ENCODE assay signal across 20 mouse cellular contexts in the genomic region with DNA sequence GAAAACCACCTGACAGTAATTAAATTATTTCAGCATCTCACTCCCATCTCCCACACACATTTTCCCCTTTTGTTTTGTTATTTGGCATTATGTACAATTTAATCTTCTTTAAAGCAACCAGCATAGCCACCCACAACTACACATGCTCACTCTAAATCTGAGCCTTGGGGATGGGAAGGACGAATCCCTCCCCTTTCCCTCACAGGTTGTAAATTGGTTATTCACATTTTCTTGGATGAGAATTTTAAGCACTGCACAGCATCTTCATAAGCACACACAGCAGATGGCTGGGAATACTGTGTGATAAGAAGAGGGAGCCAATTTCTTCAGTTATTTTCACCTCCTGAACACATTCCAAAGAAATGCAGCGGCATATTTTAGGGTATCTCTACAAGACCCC.
A peak's percentile ranks its signal among the peaks of the same experiment; 100 is the strongest.
DNase-seq lines count a peak whose midpoint lies in the region; ATAC-seq and TF ChIP-seq lines count a peak whose summit lies in the region.
"Had no signal": no experiment of that assay in that cellular context is flagged by ENCODE, and none has a peak within 500 bp of the region (broad histone marks: within the 10 kb centered on the region; RNA-seq: fewer than 3 reads in every experiment).

No protein-coding gene starts in this region.

- no peaks in the 10 kb centered on the region for H3K9me3 ChIP-seq in midbrain, postnatal 0 days (ENCODE audit: low read length)
- no peaks in the 10 kb centered on the region for H3K9me3 ChIP-seq in midbrain, embryonic 11.5 days (ENCODE audit: control insufficient read depth, low read length)
- H3K9me3 ChIP-seq in intestine, postnatal 0 days (ENCODE audit: control insufficient read depth), result no peaks in the 10 kb centered on the region
- H3K9me3 ChIP-seq: G1E; heart, embryonic 10.5 days; limb, embryonic 12.5 days; liver, embryonic 15.5 days; midbrain, embryonic 13.5 days; stomach, embryonic 15.5 days had no signal

- 72% methylated on average over 2 of the region's 2 CpGs for WGBS in midbrain, postnatal 0 days
- 88% methylated on average over 2 of the region's 2 CpGs for WGBS in midbrain, embryonic 11.5 days
- WGBS in intestine, postnatal 0 days, result 84% methylated on average over 2 of the region's 2 CpGs

- H3K4me1 ChIP-seq in midbrain, postnatal 0 days (ENCODE audit: insufficient read depth, low read length), result no peaks in the 10 kb centered on the region
- no peaks in the 10 kb centered on the region for H3K4me1 ChIP-seq in midbrain, embryonic 11.5 days (ENCODE audit: control insufficient read depth, insufficient read depth, low read length)
- no peaks in the 10 kb centered on the region for H3K4me1 ChIP-seq in intestine, postnatal 0 days (replicated peaks; ENCODE audit: control insufficient read depth, insufficient read depth, low read length)
- H3K4me1 ChIP-seq: heart, embryonic 10.5 days; liver, embryonic 15.5 days; midbrain, embryonic 13.5 days; stomach, embryonic 15.5 days had no signal

- TF ChIP-seq CTCF in midbrain, postnatal 0 days (IDR thresholded peaks at IDR 0.05), result no peak
- no peak for TF ChIP-seq CTCF in intestine, postnatal 0 days (IDR thresholded peaks at IDR 0.05; ENCODE audit: low read depth)

- H3K4me2 ChIP-seq in midbrain, postnatal 0 days (ENCODE audit: low read depth, low read length, poor library complexity, severe bottlenecking), result no peak overlapping the region
- no peak overlapping the region for H3K4me2 ChIP-seq in midbrain, embryonic 11.5 days
- no peak overlapping the region for H3K4me2 ChIP-seq in intestine, postnatal 0 days (replicated peaks; ENCODE audit: low read depth)
- H3K4me2 ChIP-seq: limb, embryonic 12.5 days; liver, embryonic 15.5 days; midbrain, embryonic 13.5 days; stomach, embryonic 15.5 days had no signal

- H3K36me3 ChIP-seq in midbrain, postnatal 0 days (ENCODE audit: insufficient read depth, low read length), result no peaks in the 10 kb centered on the region
- H3K36me3 ChIP-seq in midbrain, embryonic 11.5 days (ENCODE audit: control insufficient read depth, insufficient read depth, low read length), result no peaks in the 10 kb centered on the region
- no peaks in the 10 kb centered on the region for H3K36me3 ChIP-seq in intestine, postnatal 0 days (ENCODE audit: control insufficient read depth, insufficient read depth)
- H3K36me3 ChIP-seq: G1E; heart, embryonic 10.5 days; limb, embryonic 12.5 days; liver, embryonic 15.5 days; midbrain, embryonic 13.5 days; stomach, embryonic 15.5 days had no signal

- no peak for ATAC-seq in midbrain, postnatal 0 days (ENCODE audit: low FRiP score)
- ATAC-seq in midbrain, embryonic 11.5 days (ENCODE audit: low FRiP score), result no peak
- ATAC-seq in intestine, postnatal 0 days, result no peak
- no peak for ATAC-seq in erythroid progenitor cell, adult 5-6 weeks (replicated peaks; ENCODE audit: low FRiP score, poor library complexity, severe bottlenecking)
- ATAC-seq: hindbrain, embryonic 16.5 days; midbrain, embryonic 13.5 days had no signal

- no peak overlapping the region for H3K27ac ChIP-seq in midbrain, postnatal 0 days (ENCODE audit: low read depth, low read length)
- H3K27ac ChIP-seq in midbrain, embryonic 11.5 days (ENCODE audit: low read depth, low read length), result no peak overlapping the region
- no peak overlapping the region for H3K27ac ChIP-seq in intestine, postnatal 0 days (ENCODE audit: low read depth, low read length)
- H3K27ac ChIP-seq: heart, embryonic 10.5 days; limb, embryonic 12.5 days; liver, embryonic 15.5 days; midbrain, embryonic 13.5 days; stomach, embryonic 15.5 days had no signal

- no peaks in the 10 kb centered on the region for H3K27me3 ChIP-seq in midbrain, postnatal 0 days (ENCODE audit: insufficient read depth, low read length)
- no peaks in the 10 kb centered on the region for H3K27me3 ChIP-seq in midbrain, embryonic 11.5 days (ENCODE audit: control insufficient read depth, insufficient read depth, low read length)
- no peaks in the 10 kb centered on the region for H3K27me3 ChIP-seq in intestine, postnatal 0 days (replicated peaks; ENCODE audit: control insufficient read depth, insufficient read depth, low read length)
- H3K27me3 ChIP-seq: limb, embryonic 12.5 days; liver, embryonic 15.5 days; midbrain, embryonic 13.5 days; stomach, embryonic 15.5 days had no signal

- no peak overlapping the region for H3K4me3 ChIP-seq in midbrain, postnatal 0 days (ENCODE audit: low read depth, low read length)
- no peak overlapping the region for H3K4me3 ChIP-seq in midbrain, embryonic 11.5 days (ENCODE audit: low read depth, low read length)
- no peak overlapping the region for H3K4me3 ChIP-seq in intestine, postnatal 0 days (ENCODE audit: low read depth, low read length)
- H3K4me3 ChIP-seq: heart, embryonic 10.5 days; limb, embryonic 12.5 days; liver, embryonic 15.5 days; midbrain, embryonic 13.5 days; stomach, embryonic 15.5 days had no signal

- DNase-seq in midbrain, postnatal 0 days (ENCODE audit: low spot score), result peak; percentile 13
- DNase-seq in midbrain, embryonic 11.5 days (ENCODE audit: low spot score, missing footprints), result no peak
- DNase-seq in frontal cortex, postnatal 10 days (ENCODE audit: low spot score in 2 of 2), result peak; percentile 14 to 33
- DNase-seq in layer of hippocampus, postnatal 36 days, result peak; percentile 17 to 36
- DNase-seq in right cerebral cortex, postnatal 36 days (ENCODE audit: low spot score in 2 of 2), result peak; percentile 43 to 60
- DNase-seq: adrenal gland, adult 2 months; heart, postnatal 14 days; kidney, adult 18-20 months; kidney, postnatal 25 days; lung, postnatal 36 days; thymus, postnatal 14 days had no signal

- H3K9ac ChIP-seq in midbrain, postnatal 0 days (replicated peaks; ENCODE audit: low read length, poor library complexity, severe bottlenecking), result no peak overlapping the region
- no peak overlapping the region for H3K9ac ChIP-seq in midbrain, embryonic 11.5 days (ENCODE audit: low read length)
- H3K9ac ChIP-seq in intestine, postnatal 0 days (ENCODE audit: low read depth, low read length), result no peak overlapping the region
- H3K9ac ChIP-seq: limb, embryonic 12.5 days; liver, embryonic 15.5 days; midbrain, embryonic 13.5 days; stomach, embryonic 15.5 days had no signal
